Mouse (Mus musculus) neural tube, embryonic 14.5 days (tissue): Measurements from ENCODE around the gene Ccdc13. TPM values are rescaled to one million over a fixed set of nuclear protein-coding genes. Genes with fewer than 3 reads are reported as not detected.

Experiments
- ATAC-seq: fragments of 200-750 bp; cut with Nextera tagmentation; 2 replicates; pipeline ENCODE4 v1.8.0; 2017; ENCODE audit warnings: low read depth, mild to moderate bottlenecking, moderate TSS enrichment, moderate library complexity
- H3K27ac ChIP-seq: fragments of 300-500 bp; sonication (generic); 2 replicates; pipeline ENCODE4 v1.5.1; 2014; ENCODE audit warnings: low read depth, mild to moderate bottlenecking, control low read depth, low read length, moderate library complexity, mixed read lengths
- H3K27me3 ChIP-seq: fragments of 300-500 bp; sonication (generic); 2 replicates; pipeline ENCODE4 v1.6.1; 2014; ENCODE audit warnings: low read length; ENCODE audit not compliant: control insufficient read depth, insufficient read depth
- H3K36me3 ChIP-seq: fragments of 300-500 bp; sonication (generic); 2 replicates; pipeline ENCODE4 v1.6.1; 2014; ENCODE audit warnings: low read length, mixed read lengths; ENCODE audit not compliant: control insufficient read depth, insufficient read depth
- H3K4me1 ChIP-seq: fragments of 300-500 bp; sonication (generic); 2 replicates; pipeline ENCODE4 v1.6.1; 2014; ENCODE audit warnings: low read length; ENCODE audit not compliant: control insufficient read depth, insufficient read depth
- H3K4me2 ChIP-seq: fragments of 300-500 bp; sonication (generic); 2 replicates; pipeline ENCODE4 v1.6.1; 2014; ENCODE audit warnings: mild to moderate bottlenecking, low read depth, low read length, control low read depth
- H3K4me3 ChIP-seq: fragments of 300-500 bp; sonication (generic); 2 replicates; pipeline ENCODE4 v1.5.1; 2014; ENCODE audit warnings: low read depth, low read length, control low read depth, mixed read lengths
- H3K9ac ChIP-seq: fragments of 300-500 bp; sonication (generic); replicated peaks from 2 replicates; pipeline ENCODE4 v1.6.1; 2014; ENCODE audit warnings: low read depth, mild to moderate bottlenecking, control low read depth, low read length, mixed read lengths
- H3K9me3 ChIP-seq: fragments of 300-500 bp; sonication (generic); 2 replicates; pipeline ENCODE4 v1.6.1; 2016; ENCODE audit warnings: low read length; ENCODE audit not compliant: control insufficient read depth
- WGBS: fragments of 180-500 bp; shearing (Covaris S2); extraction: QIAGEN DNeasy Blood & Tissue Kit; methylation state at CpG from one replicate; pipeline ENCODE4 v1.1.7; 2014; 5-methylcytosine and 5-hydroxymethylcytosine counted together
- polyA plus RNA-seq: library from polyadenylated mRNA; unstranded; fragments of >200 nt; fragmentation: Nextera tagmentation; extraction: Ambion mirVana; gene quantifications from 2 replicates; pipeline ENCODE4 v1.2.1, GENCODE M21; 2014

Gene Ccdc13
- polyA plus RNA-seq, 1 experiment from 2014 or later: 1.9 TPM

GRCm38 (mm10) chr9:121777484-121778065 lies 61.7 kb downstream of the Ccdc13 start, which contains the start of gene Klhl40:
Klhl40 (plus strand) TSS chr9:121777607.
- Histone ChIP-seq H3K4me3 (peak within 1 kb of the TSS; percentile 31), H3K4me2 (peak within 1 kb of the TSS; percentile 57), H3K9ac (peak within 1 kb of the TSS; percentile 48), H3K36me3 (no peaks in the 10 kb centered on the region), H3K27me3 (peaks cover 27% of the 10 kb centered on the region), H3K4me1 (0 out of 2 replicates have a peak, but pooled peaks cover 4% of the 10 kb centered on the region), H3K9me3 (no peaks in the 10 kb centered on the region), H3K27ac (no peak within 1 kb of the TSS)
- WGBS: 20% methylated on average over 30 of the region's 30 CpGs
- peak; percentile 56 for ATAC-seq

DNA sequence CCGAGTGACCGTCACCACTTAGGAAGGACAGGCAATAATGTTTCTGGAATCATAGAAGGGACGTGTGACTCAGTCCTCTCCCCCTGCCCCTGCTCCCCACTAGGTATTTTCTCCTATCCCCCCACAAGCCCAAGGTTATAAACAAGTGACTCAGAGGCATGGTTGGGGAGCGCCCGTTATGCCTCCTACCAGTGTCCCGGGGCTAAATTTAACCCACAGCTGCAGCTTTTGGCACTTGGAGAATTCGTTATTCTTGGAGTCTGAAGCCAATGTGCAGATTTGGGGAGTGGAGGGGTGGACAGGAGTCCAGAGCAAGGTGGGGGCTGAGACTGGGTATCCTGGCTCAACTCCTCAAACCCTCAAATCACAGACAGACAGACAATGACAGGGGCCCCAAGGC lies 62.8 kb downstream of the Ccdc13 start:
- no peaks in the 10 kb centered on the region for H3K36me3 ChIP-seq
- no peak for ATAC-seq
- H3K4me2 ChIP-seq: no peak overlapping the region
- WGBS: 85% methylated on average over 7 of the region's 7 CpGs
- no peaks in the 10 kb centered on the region for H3K9me3 ChIP-seq
- 0 out of 2 replicates have a peak, but pooled peaks cover 4% of the 10 kb centered on the region for H3K4me1 ChIP-seq
- H3K27ac ChIP-seq: no peak overlapping the region
- H3K9ac ChIP-seq: no peak overlapping the region
- peaks cover 27% of the 10 kb centered on the region for H3K27me3 ChIP-seq
- no peak overlapping the region for H3K4me3 ChIP-seq

DNA sequence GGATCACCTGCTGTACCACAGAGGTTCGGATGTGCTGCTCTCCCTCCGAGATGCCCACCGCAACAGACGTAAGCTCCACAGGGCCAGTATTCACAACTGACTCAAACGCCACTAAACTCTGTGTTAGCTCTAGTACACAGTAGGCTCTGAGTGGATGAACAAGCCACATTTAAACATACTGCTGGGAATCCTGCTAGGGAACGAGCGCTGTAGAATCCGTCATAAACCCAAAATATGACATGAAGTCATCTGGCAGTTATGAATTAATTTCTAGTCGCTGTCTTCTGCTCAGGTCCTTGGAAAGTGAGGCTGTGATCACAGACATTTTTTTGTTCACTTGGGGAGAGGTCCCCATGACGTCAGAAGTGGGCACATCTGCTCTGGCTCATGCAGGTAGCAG lies 63.3 kb downstream of the Ccdc13 start:
- Histone ChIP-seq H3K36me3 (no peaks in the 10 kb centered on the region), H3K27ac (no peak overlapping the region), H3K4me1 (0 out of 2 replicates have a peak, but pooled peaks cover 4% of the 10 kb centered on the region), H3K9me3 (no peaks in the 10 kb centered on the region), H3K4me2 (no peak overlapping the region), H3K27me3 (peaks cover 27% of the 10 kb centered on the region), H3K4me3 (no peak overlapping the region), H3K9ac (no peak overlapping the region)
- no peak for ATAC-seq
- WGBS: 82% methylated on average over 10 of the region's 10 CpGs

- H3K9ac ChIP-seq: no peak overlapping the region
- H3K36me3 ChIP-seq: peaks cover 16% of the 10 kb centered on the region
- no peak for ATAC-seq
- no peaks in the 10 kb centered on the region for H3K4me1 ChIP-seq
- WGBS: 80% methylated on average over 5 of the region's 5 CpGs
- H3K27me3 ChIP-seq: peaks cover 10% of the 10 kb centered on the region
- no peak overlapping the region for H3K4me2 ChIP-seq
- no peaks in the 10 kb centered on the region for H3K9me3 ChIP-seq
- H3K27ac ChIP-seq: no peak overlapping the region
- H3K4me3 ChIP-seq: no peak overlapping the region
Observed at GRCm38 (mm10) chr9:121772412-121772811, 66.8 kb downstream of the Ccdc13 start.

- Histone ChIP-seq H3K36me3 (peaks cover 60% of the 10 kb centered on the region), H3K4me1 (peaks cover 14% of the 10 kb centered on the region)
Observed at GRCm38 (mm10) chr9:121765166-121765855, 74.0 kb downstream of the Ccdc13 start.

GRCm38 (mm10) chr9:121763716-121764115 lies 75.5 kb downstream of the Ccdc13 start:
- H3K27me3 ChIP-seq: no peaks in the 10 kb centered on the region
- no peak overlapping the region for H3K4me3 ChIP-seq
- H3K4me1 ChIP-seq: peaks cover 16% of the 10 kb centered on the region
- no peak overlapping the region for H3K4me2 ChIP-seq
- 90% methylated on average over 19 of the region's 19 CpGs for WGBS
- peaks cover 55% of the 10 kb centered on the region for H3K36me3 ChIP-seq
- no peak overlapping the region for H3K9ac ChIP-seq
- H3K9me3 ChIP-seq: no peaks in the 10 kb centered on the region
- no peak for ATAC-seq
- H3K27ac ChIP-seq: no peak overlapping the region

More at GRCm38 (mm10) chr9:121765166-121765855, 74.0 kb downstream of the Ccdc13 start:
- no peak overlapping the region for H3K27ac ChIP-seq
- WGBS: 88% methylated on average over 16 of the region's 16 CpGs
- H3K4me3 ChIP-seq: no peak overlapping the region
- H3K9ac ChIP-seq: no peak overlapping the region
- H3K4me2 ChIP-seq: no peak overlapping the region
- no peaks in the 10 kb centered on the region for H3K9me3 ChIP-seq
- no peaks in the 10 kb centered on the region for H3K27me3 ChIP-seq
- no peak for ATAC-seq

DNA sequence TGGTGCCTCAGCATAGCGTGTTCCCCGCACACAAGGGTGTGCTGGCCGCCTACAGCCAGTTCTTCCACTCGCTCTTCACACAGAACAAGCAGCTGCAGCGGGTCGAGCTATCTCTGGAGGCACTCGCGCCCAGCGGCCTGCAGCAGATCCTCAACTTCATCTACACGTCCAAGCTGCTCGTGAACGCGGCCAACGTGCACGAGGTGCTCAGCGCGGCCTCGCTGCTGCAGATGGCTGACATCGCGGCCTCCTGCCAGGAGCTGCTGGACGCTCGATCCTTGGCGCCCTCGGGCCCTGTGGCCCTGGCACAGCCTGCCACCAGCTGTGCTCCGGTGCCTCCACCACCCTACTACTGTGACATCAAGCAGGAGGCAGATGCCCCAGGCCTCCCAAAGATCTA lies 76.5 kb downstream of the Ccdc13 start:
- ATAC-seq: no peak
- peaks cover 23% of the 10 kb centered on the region for H3K4me1 ChIP-seq
- no peak overlapping the region for H3K4me2 ChIP-seq
- no peaks in the 10 kb centered on the region for H3K9me3 ChIP-seq
- H3K27me3 ChIP-seq: no peaks in the 10 kb centered on the region
- no peak overlapping the region for H3K9ac ChIP-seq
- H3K36me3 ChIP-seq: peaks cover 47% of the 10 kb centered on the region
- no peak overlapping the region for H3K4me3 ChIP-seq
- no peak overlapping the region for H3K27ac ChIP-seq
- 85% methylated on average over 25 of the region's 25 CpGs for WGBS

DNA sequence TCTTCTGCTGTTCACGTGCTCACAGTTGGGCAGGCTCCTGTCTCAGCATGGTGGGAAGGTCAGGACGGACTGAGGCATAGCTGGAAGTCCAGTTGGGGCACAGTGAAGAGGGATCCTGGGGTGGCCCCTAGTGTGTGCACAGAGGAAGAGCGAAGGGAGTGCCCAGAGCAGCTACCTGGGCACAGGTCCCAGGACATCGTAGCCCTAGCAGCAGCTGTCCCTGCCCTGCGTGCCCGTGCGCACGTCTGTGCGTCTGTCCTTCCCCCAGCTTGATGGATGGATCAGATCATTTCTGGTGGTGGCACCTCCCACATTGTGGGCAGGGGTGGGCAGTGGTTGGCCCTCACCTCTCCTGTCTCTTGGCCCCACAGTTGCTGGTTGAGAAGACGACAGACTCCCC lies 77.0 kb downstream of the Ccdc13 start:
- peaks cover 26% of the 10 kb centered on the region for H3K4me1 ChIP-seq
- no peak overlapping the region for H3K27ac ChIP-seq
- H3K27me3 ChIP-seq: no peaks in the 10 kb centered on the region
- ATAC-seq: no peak
- no peak overlapping the region for H3K9ac ChIP-seq
- 90% methylated on average over 10 of the region's 10 CpGs for WGBS
- peaks cover 42% of the 10 kb centered on the region for H3K36me3 ChIP-seq
- H3K4me3 ChIP-seq: no peak overlapping the region
- H3K9me3 ChIP-seq: no peaks in the 10 kb centered on the region
- H3K4me2 ChIP-seq: no peak overlapping the region

- H3K36me3 ChIP-seq: peaks cover 38% of the 10 kb centered on the region
- WGBS: 63% methylated on average over 8 of the region's 8 CpGs
- H3K4me2 ChIP-seq: no peak overlapping the region
- H3K4me3 ChIP-seq: no peak overlapping the region
- H3K9ac ChIP-seq: no peak overlapping the region; the same call in 1 of the 2 replicates
- H3K27me3 ChIP-seq: no peaks in the 10 kb centered on the region
- ATAC-seq: no peak
- no peaks in the 10 kb centered on the region for H3K9me3 ChIP-seq
- H3K4me1 ChIP-seq: peaks cover 26% of the 10 kb centered on the region
- no peak overlapping the region for H3K27ac ChIP-seq
Observed at GRCm38 (mm10) chr9:121761787-121762186, 77.5 kb downstream of the Ccdc13 start.
